Mouse (Mus musculus): ENCODE measurements around the gene Trim2.

DNA sequence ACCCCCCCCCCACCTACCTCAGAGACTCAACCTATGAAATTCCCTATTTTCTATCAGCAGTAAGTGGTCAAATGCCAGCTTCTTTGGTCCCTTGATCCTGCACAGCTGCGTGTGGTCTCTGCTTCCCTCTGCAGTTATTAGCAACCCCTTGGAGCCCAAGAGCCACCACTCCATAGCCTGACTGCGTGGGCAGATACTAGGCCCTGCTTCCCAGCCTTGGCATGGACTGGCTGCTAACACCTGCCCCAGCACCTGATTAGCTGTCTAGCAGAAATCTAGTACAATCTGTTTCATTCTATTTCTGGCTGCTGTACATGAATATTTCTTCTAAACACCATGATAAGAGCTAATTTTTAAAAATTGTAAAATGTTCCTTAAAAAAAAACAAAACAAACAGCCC is 10.0 kb downstream of the Trim2 start:
- TF ChIP-seq POLR2A (IDR thresholded peaks at IDR 0.05; ENCODE audit: low read depth, low read length), result no peak
- no peak for TF ChIP-seq TCF12 (IDR thresholded peaks at IDR 0.05; ENCODE audit: low read depth, low read length)
- no peak for TF ChIP-seq CTCF (conservative IDR thresholded peaks at IDR 0.05 in 1 of 2, IDR thresholded peaks at IDR 0.05 in 1 of 2; ENCODE audit: low read depth in 2 of 2, low read length in 2 of 2)
- TF ChIP-seq ZMIZ1 (IDR thresholded peaks at IDR 0.05; ENCODE audit: low read depth, low read length), result no peak

Measured in CH12.LX (cell line).